Mouse (Mus musculus) MEL (cell line): ENCODE measurements around the gene Ugt1a2. TPM values are rescaled to one million over a fixed set of nuclear protein-coding genes. Genes with fewer than 3 reads are reported as not detected.

Source experiments
- DNase-seq: peaks from one replicate; pipeline ENCODE4 v3.0.0; 2011; ENCODE audit warnings: low read depth, low spot score
- H3K27ac ChIP-seq: 2 replicates; pipeline ENCODE4 v1.5.1; 2012; ENCODE audit warnings: low read depth, mild to moderate bottlenecking, control low read depth, low read length, moderate library complexity; ENCODE audit not compliant: control insufficient read depth
- H3K27me3 ChIP-seq, 2 experiments: fragments of 150-350 bp in 1 of 2; sonication (generic) in 1 of 2; 2 replicates each; pipeline ENCODE4 v1.6.1; 2012; ENCODE audit warnings: low read length in 2 of 2, mild to moderate bottlenecking in 2 of 2, improper control_type of control experiment in 1 of 2, moderate library complexity in 1 of 2; ENCODE audit not compliant: insufficient read depth in 2 of 2, control insufficient read depth in 1 of 2
- H3K36me3 ChIP-seq, 2 experiments: 2 replicates each; pipeline ENCODE4 v1.6.1; 2012 to 2014; ENCODE audit warnings: low read length in 2 of 2, improper control_type of control experiment in 1 of 2, inconsistent platforms in 1 of 2, mild to moderate bottlenecking in 1 of 2; ENCODE audit not compliant: insufficient read depth in 2 of 2, control insufficient read depth in 1 of 2
- H3K4me1 ChIP-seq, 2 experiments: fragments of 150-350 bp in 1 of 2; sonication (generic) in 1 of 2; 2 replicates each; pipeline ENCODE4 v1.6.1; 2012; ENCODE audit warnings: low read length in 2 of 2, improper control_type of control experiment in 1 of 2, mild to moderate bottlenecking in 1 of 2; ENCODE audit not compliant: insufficient read depth in 2 of 2, control insufficient read depth in 1 of 2
- H3K4me3 ChIP-seq, 2 experiments: fragments of 150-350 bp in 1 of 2; sonication (generic) in 1 of 2; 2 replicates each; pipeline ENCODE4 v1.5.1; 2012; ENCODE audit warnings: low read depth in 2 of 2, low read length in 2 of 2, mild to moderate bottlenecking in 2 of 2, moderate library complexity in 2 of 2, control low read depth in 1 of 2, improper control_type of control experiment in 1 of 2; ENCODE audit not compliant: control insufficient read depth in 1 of 2, insufficient read depth in 1 of 2
- H3K79me2 ChIP-seq: 2 replicates; pipeline ENCODE4 v1.6.1; 2012; ENCODE audit warnings: mild to moderate bottlenecking, low read length, moderate library complexity; ENCODE audit not compliant: control insufficient read depth, poor library complexity, insufficient read depth
- H3K9ac ChIP-seq: 2 replicates; pipeline ENCODE4 v1.6.1; 2012; ENCODE audit warnings: low read depth, mild to moderate bottlenecking, control low read depth, low read length, moderate library complexity; ENCODE audit not compliant: control insufficient read depth, poor library complexity, severe bottlenecking
- H3K9me3 ChIP-seq: fragments of 150-350 bp; sonication (generic); replicated peaks from 2 replicates; pipeline ENCODE4 v1.6.1; 2012; ENCODE audit warnings: mild to moderate bottlenecking, low read length, improper control_type of control experiment, moderate library complexity; ENCODE audit not compliant: insufficient read depth
- BHLHE40 ChIP-seq: IDR thresholded peaks from 2 replicates; pipeline ENCODE4 v1.6.1; 2012; ENCODE audit warnings: low read depth, mild to moderate bottlenecking, inconsistent platforms, low read length, improper control_type of control experiment, borderline replicate concordance
- CHD1 ChIP-seq: IDR thresholded peaks from 2 replicates; pipeline ENCODE4 v1.6.1; 2012; ENCODE audit warnings: low read depth, mild to moderate bottlenecking, inconsistent platforms, low read length, improper control_type of control experiment
- CHD2 ChIP-seq: IDR thresholded peaks from 2 replicates; pipeline ENCODE4 v1.6.1; 2011; ENCODE audit warnings: low read length, improper control_type of control experiment
- CTCF ChIP-seq, 3 experiments: IDR thresholded peaks in 2 of 3; conservative IDR thresholded peaks in 1 of 3; 2 replicates each; pipeline ENCODE4 v1.5.1; 2011 to 2012; ENCODE audit warnings: low read length in 3 of 3, low read depth in 2 of 3, mild to moderate bottlenecking in 2 of 3, improper control_type of control experiment in 1 of 3, inconsistent platforms in 1 of 3, mixed read lengths in 1 of 3, moderate library complexity in 1 of 3; ENCODE audit not compliant: control insufficient read depth in 1 of 3, insufficient read depth in 1 of 3, poor library complexity in 1 of 3, severe bottlenecking in 1 of 3
- ELF1 ChIP-seq: IDR thresholded peaks from 2 replicates; pipeline ENCODE4 v1.6.1; 2014; ENCODE audit warnings: low read depth, mild to moderate bottlenecking, inconsistent platforms, low read length, improper control_type of control experiment, moderate library complexity
- ETS1 ChIP-seq: IDR thresholded peaks from 2 replicates; pipeline ENCODE4 v1.6.1; 2012; ENCODE audit warnings: low read depth, mild to moderate bottlenecking, inconsistent platforms, low read length, improper control_type of control experiment, moderate library complexity
- JUND ChIP-seq: IDR thresholded peaks from 2 replicates; pipeline ENCODE4 v1.6.1; 2011; ENCODE audit warnings: low read depth, mild to moderate bottlenecking, improper control_type of control experiment, low read length
- MAFK ChIP-seq: IDR thresholded peaks from 2 replicates; pipeline ENCODE4 v1.6.1; 2011; ENCODE audit warnings: low read depth, mild to moderate bottlenecking, low read length, improper control_type of control experiment, borderline replicate concordance
- MEF2A ChIP-seq: IDR thresholded peaks from 2 replicates; pipeline ENCODE4 v1.6.1; 2014; ENCODE audit warnings: low read depth, mild to moderate bottlenecking, inconsistent platforms, low read length, improper control_type of control experiment; ENCODE audit not compliant: poor library complexity, insufficient replicate concordance, severe bottlenecking; ENCODE audit errors: extremely low read depth
- MYC ChIP-seq: IDR thresholded peaks from 2 replicates; pipeline ENCODE4 v1.6.1; 2011; ENCODE audit warnings: low read depth, mild to moderate bottlenecking, low read length, improper control_type of control experiment, moderate library complexity
- NELFE ChIP-seq: IDR thresholded peaks from 2 replicates; pipeline ENCODE4 v1.6.1; 2011; ENCODE audit warnings: low read depth, low read length, improper control_type of control experiment
- POLR2A ChIP-seq, 2 experiments: IDR thresholded peaks; 2 replicates each; pipeline ENCODE4 v1.6.1; 2011 to 2012; ENCODE audit warnings: low read length in 2 of 2, mild to moderate bottlenecking in 2 of 2, control low read depth in 1 of 2, improper control_type of control experiment in 1 of 2, low read depth in 1 of 2, moderate library complexity in 1 of 2; ENCODE audit not compliant: control insufficient read depth in 1 of 2, insufficient read depth in 1 of 2, poor library complexity in 1 of 2
- POLR2AphosphoS5 ChIP-seq: IDR thresholded peaks from 2 replicates; pipeline ENCODE4 v1.6.1; 2012; ENCODE audit warnings: low read depth, borderline replicate concordance, mild to moderate bottlenecking, inconsistent platforms, low read length, moderate library complexity, mixed read lengths
- RAD21 ChIP-seq: IDR thresholded peaks from 2 replicates; pipeline ENCODE4 v1.6.1; 2011; ENCODE audit warnings: mild to moderate bottlenecking, low read depth, low read length, improper control_type of control experiment
- SIN3A ChIP-seq: IDR thresholded peaks from 2 replicates; pipeline ENCODE4 v1.6.1; 2012; ENCODE audit warnings: low read length, improper control_type of control experiment, inconsistent platforms
- TAL1 ChIP-seq: IDR thresholded peaks from 2 replicates; pipeline ENCODE4 v1.6.1; 2012; ENCODE audit warnings: mild to moderate bottlenecking, inconsistent platforms, low read length, moderate library complexity, mixed read lengths
- TCF12 ChIP-seq: IDR thresholded peaks from 2 replicates; pipeline ENCODE4 v1.6.1; 2014; ENCODE audit warnings: low read depth, mild to moderate bottlenecking, inconsistent platforms, low read length, improper control_type of control experiment, moderate library complexity
- UBTF ChIP-seq: IDR thresholded peaks from 2 replicates; pipeline ENCODE4 v1.6.1; 2012; ENCODE audit warnings: low read depth, mild to moderate bottlenecking, inconsistent platforms, low read length, improper control_type of control experiment, moderate library complexity, borderline replicate concordance; ENCODE audit not compliant: insufficient read depth
- ZKSCAN1 ChIP-seq: IDR thresholded peaks from 2 replicates; pipeline ENCODE4 v1.6.1; 2012; ENCODE audit warnings: low read depth, mild to moderate bottlenecking, inconsistent platforms, low read length, improper control_type of control experiment, moderate library complexity
- ZMIZ1 ChIP-seq: IDR thresholded peaks from 2 replicates; pipeline ENCODE4 v1.6.1; 2012; ENCODE audit warnings: low read depth, mild to moderate bottlenecking, inconsistent platforms, low read length, improper control_type of control experiment, moderate library complexity
- ZNF384 ChIP-seq: IDR thresholded peaks from 2 replicates; pipeline ENCODE4 v1.6.1; 2012; ENCODE audit warnings: low read depth, mild to moderate bottlenecking, inconsistent platforms, low read length, improper control_type of control experiment
- polyA plus RNA-seq, 2 experiments: library from polyadenylated mRNA; stranded (reverse) in 1 of 2; unstranded in 1 of 2; fragments of >175 nt in 1 of 2; fragments of >200 nt in 1 of 2; gene quantifications; 2 replicates each; pipeline versions ENCODE4 v1.2.1 to v1.2.4; 2012; ENCODE audit warnings: low replicate concordance in 2 of 2, low read depth in 1 of 2; ENCODE audit not compliant: insufficient read length in 2 of 2, insufficient read depth in 1 of 2, missing spikeins in 1 of 2
- total RNA-seq: library from RNA; depleted of rRNA; stranded (reverse); fragments of 300-350 nt; gene quantifications from 2 replicates; pipeline ENCODE4 v1.2.3, GENCODE M21; 2012

Ugt1a2 gene
- total and polyA plus RNA-seq, 3 experiments = not detected

DNA sequence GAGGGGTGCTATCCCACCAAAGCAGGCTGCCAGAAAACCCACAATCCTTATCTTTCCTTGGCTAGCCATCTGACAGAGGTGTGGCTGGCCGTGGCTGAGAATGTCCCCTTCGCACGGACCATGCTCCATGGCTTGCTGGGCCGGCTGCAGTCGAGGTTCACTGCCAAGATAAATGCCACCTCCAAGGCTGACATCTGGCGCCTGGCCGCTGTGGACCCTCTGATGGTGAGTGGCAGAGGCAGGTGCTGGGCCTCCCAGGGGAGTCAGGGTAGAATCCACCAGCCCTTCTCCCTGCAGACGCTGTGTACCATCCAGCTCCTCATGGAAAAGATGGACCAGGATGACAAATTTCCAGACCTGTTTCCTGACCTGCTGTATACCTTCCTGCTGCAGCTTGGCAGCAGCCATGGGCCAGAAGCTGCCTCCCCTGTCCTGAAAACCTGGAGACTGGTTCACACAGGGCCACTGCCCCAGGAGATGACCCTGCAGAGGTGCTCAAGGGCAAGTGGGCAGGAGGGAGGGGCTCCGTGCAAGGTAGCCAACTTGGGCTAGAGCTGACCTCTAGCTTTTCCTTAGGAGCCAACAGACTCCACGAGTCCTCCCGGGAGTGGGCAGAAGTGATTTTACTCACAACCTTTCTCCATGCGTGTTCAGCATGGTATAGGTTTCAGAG is 54.5 kb downstream of the Ugt1a2 start:
- Histone ChIP-seq H3K9ac (no peak overlapping the region), H3K27me3 (no peaks in the 10 kb centered on the region), H3K79me2 (no peaks in the 10 kb centered on the region), H3K4me1 (0 out of 4 replicates have a peak, but pooled peaks cover 0 to 3% of the 10 kb centered on the region in 2 experiments), H3K4me3 (no peak overlapping the region), H3K36me3 (no peaks in the 10 kb centered on the region), H3K9me3 (no peaks in the 10 kb centered on the region), H3K27ac (no peak overlapping the region)
- no peak for DNase-seq
- TF ChIP-seq CTCF (IDR thresholded peaks at IDR 0.05 in 2 of 3, conservative IDR thresholded peaks at IDR 0.05 in 1 of 3; ENCODE audit: control insufficient read depth in 1 of 3, insufficient read depth in 1 of 3, low read depth in 2 of 3, low read length in 3 of 3, poor library complexity in 1 of 3, severe bottlenecking in 1 of 3) = no peak
- no peak for TF ChIP-seq UBTF
- TF ChIP-seq POLR2A (IDR thresholded peaks at IDR 0.05; ENCODE audit: control insufficient read depth in 1 of 2, insufficient read depth in 1 of 2, low read depth in 1 of 2, low read length in 2 of 2, poor library complexity in 1 of 2) = no peak
- no peak for TF ChIP-seq BHLHE40
- no peak for TF ChIP-seq POLR2AphosphoS5
- TF ChIP-seq TAL1 = peak; percentile 8; the same call in 1 of the 2 replicates

DNA sequence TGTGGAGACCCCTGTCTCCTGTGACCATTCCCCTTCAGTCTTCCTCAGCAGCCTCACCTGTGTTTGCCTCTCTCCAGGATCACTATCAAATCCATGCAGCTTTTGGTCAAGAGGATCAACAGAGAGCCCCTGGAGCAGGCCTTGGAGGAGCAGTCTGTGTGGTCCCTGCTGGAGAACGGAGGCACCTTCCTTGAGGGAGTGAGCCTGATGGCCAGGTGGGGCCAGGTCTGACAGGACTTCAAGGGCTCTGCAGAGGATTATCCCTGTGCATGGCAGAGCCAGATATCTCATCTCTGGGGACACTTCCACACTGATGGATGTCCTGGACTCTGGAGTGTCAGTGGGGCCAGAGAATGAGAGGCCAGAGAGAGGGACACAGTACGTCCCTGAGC is 55.1 kb downstream of the Ugt1a2 start:
- Histone ChIP-seq H3K27ac (no peak overlapping the region), H3K4me1 (0 out of 4 replicates have a peak, but pooled peaks cover 0 to 3% of the 10 kb centered on the region in 2 experiments), H3K79me2 (no peaks in the 10 kb centered on the region), H3K9me3 (no peaks in the 10 kb centered on the region), H3K36me3 (no peaks in the 10 kb centered on the region), H3K27me3 (no peaks in the 10 kb centered on the region), H3K4me3 (no peak overlapping the region), H3K9ac (no peak overlapping the region)
- DNase-seq = no peak
- TF ChIP-seq TCF12 (no peak), RAD21 (no peak), SIN3A (no peak), ZKSCAN1 (no peak), ZMIZ1 (no peak), MEF2A (no peak), ZNF384 (no peak), MYC (no peak), ETS1 (no peak), JUND (no peak), ELF1 (no peak), NELFE (no peak), UBTF (no peak), POLR2A (IDR thresholded peaks at IDR 0.05; ENCODE audit: control insufficient read depth in 1 of 2, insufficient read depth in 1 of 2, low read depth in 1 of 2, low read length in 2 of 2, poor library complexity in 1 of 2) (no peak), CHD2 (no peak), MAFK (no peak), CTCF (IDR thresholded peaks at IDR 0.05 in 2 of 3, conservative IDR thresholded peaks at IDR 0.05 in 1 of 3; ENCODE audit: control insufficient read depth in 1 of 3, insufficient read depth in 1 of 3, low read depth in 2 of 3, low read length in 3 of 3, poor library complexity in 1 of 3, severe bottlenecking in 1 of 3) (no peak), CHD1 (no peak)
